Mouse (Mus musculus) hematopoietic stem cell, adult 5-6 weeks (primary cell): ENCODE measurements around the gene Rps26. TPM values are rescaled to one million over a fixed set of nuclear protein-coding genes. Genes with fewer than 3 reads are reported as not detected.
A peak's percentile ranks its signal among the peaks of the same experiment; 100 is the strongest.

Source experiments
- ATAC-seq, 2 experiments: fragments of 125-278 bp in 1 of 2; replicated peaks in 1 of 2; 2 replicates each; pipeline ENCODE4 v1.8.0; 2016 to 2017; ENCODE audit warnings: inconsistent platforms in 2 of 2, mild to moderate bottlenecking in 2 of 2, moderate number of reproducible peaks in 2 of 2, low read depth in 1 of 2, moderate TSS enrichment in 1 of 2; ENCODE audit not compliant: low FRiP score in 2 of 2, poor library complexity in 2 of 2, severe bottlenecking in 2 of 2, insufficient read depth in 1 of 2, low TSS enrichment in 1 of 2
- total RNA-seq: library from RNA; stranded (forward); fragments of 172-1452, 232-1000 nt; gene quantifications from 2 replicates; pipeline ENCODE4 v1.2.3, GENCODE M21; 2017

Gene Rps26
- 1,013 and 1,172 TPM in 2 replicates for total RNA-seq

DNA sequence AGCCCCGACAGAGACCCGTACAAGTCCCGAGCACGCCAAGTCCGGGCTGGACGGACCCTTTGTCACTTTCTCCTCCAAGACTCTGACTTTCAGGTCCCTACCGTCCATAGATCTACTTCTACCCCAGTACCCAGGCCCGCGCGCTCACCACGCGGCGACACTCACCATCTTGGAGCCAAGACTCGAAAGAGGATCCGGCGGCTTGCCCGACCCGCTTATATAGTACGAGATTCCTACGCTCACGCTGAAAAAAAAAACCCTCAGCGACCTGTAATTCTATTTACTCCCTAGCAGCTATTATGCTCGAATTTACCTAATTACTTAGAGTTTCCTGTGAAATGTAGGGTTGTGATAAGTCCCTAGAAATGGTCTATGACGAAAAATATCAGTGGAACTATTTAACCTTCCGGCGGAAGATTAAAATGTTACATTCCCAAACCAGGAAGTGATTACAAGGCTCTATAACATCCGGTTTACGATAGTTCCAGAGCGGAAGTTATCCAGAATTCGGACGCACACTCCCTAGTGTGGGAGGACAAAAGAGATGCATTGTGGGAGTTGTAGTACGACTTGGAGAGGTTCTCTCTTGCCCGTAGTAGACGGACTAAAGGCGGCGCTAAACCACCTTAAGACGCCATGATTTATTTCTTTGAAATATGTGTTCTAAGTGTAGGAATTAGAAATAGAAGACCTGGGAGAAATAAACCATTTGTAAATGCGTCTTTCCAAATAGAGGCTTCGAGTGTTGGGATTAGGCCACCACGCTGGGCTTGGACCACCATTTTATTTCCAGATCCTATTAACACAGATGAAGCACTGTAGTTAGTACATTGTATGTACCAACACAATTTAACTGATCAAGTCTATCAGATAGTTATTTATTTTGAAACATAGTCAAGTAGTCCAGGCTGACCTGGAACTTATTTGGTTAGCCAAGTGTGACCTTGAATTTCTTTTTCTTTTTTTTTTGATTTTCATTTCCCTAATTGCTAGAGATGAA is at the start of gene Rps26:
Rps26 (minus strand) TSS at position 437 of the 1,000 bp plus-strand sequence.
- ATAC-seq: peak; percentile 96

DNA sequence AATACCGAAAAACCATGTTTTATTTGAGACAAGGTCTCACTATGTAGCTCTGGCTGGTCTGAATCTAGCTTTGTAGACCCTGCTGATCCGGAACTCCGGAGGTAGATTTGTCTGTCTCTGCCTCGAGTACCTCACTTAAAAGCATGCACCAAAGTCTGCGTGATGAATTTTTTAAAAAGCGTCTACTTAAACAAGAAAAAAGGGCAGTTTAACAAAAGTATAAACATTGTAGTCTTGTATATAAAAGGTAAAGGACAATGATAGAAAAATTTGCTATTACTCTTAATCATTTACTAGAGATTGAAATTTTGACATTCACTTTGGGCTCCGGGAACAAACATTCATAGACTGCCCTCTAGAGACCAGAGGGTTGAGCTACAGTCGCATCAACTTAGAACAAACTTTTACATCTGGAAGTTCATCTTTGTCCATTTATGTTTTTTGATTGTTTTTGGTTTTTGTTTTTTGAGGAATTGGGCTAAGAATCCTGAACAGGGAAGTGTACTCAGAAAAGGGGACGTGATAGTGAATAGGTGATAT is 48.0 kb upstream of the Rps26 start:
- ATAC-seq: peak; percentile 46 to 55; a peak in 2 of 4 replicates

DNA sequence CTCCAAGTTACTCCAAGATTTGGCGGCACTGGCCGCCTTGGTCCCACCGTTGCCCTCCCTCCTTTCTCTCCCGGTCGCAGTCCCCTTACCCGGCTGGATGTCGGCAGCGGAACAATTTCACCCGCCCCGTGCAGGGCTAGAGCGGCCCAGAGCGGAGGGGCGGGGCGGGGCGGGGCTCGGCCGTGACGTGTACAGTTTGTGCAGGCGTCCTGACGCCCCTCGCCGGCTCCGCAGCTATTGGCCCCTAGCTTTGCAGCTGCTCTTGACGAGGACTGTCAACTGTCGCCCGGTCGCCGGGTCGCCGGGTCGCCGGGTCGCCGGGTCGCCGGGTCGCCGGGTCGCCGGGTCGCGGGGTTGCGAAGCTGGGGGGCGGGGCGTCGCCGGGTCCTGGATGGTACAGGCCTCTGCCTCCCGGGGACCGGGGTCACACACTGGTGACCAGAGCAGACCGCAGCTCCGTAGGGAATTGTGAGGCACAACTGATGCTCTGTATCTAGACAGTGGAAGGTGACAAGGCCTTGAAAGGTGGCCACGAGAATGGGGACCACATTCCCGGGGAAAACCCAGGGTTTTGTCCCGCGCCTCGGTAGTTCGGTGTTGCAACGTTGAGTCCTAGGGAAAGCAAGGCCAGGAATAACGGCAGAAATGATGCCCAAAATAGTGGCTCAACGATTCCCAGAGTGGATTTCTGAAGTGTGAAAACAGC is 47.4 kb upstream of the Rps26 start, which contains the start of gene Suox:
Suox (minus strand) TSS at position 311 of the 706 bp plus-strand sequence.
- peak; percentile 80 to 87 for ATAC-seq

DNA sequence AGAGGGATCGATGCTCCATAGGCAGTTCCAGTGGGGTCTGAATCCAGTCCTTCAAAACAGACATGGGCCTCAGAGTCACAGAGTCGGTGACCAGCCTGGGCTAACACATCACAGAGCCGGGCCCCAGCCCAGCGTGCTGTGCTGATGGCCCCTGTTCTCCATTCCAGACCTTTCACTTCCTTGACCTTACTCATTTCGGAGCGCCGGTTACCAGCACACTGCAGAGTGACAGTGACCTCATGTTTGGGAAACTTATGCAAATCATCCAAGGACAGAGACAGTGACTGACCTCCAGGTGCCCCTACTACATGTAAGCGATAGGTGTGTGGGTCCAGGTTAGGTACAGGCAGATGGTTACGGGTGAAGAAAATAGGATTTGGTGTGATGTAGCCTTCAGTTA is 44.6 kb upstream of the Rps26 start:
- ATAC-seq: no peak

DNA sequence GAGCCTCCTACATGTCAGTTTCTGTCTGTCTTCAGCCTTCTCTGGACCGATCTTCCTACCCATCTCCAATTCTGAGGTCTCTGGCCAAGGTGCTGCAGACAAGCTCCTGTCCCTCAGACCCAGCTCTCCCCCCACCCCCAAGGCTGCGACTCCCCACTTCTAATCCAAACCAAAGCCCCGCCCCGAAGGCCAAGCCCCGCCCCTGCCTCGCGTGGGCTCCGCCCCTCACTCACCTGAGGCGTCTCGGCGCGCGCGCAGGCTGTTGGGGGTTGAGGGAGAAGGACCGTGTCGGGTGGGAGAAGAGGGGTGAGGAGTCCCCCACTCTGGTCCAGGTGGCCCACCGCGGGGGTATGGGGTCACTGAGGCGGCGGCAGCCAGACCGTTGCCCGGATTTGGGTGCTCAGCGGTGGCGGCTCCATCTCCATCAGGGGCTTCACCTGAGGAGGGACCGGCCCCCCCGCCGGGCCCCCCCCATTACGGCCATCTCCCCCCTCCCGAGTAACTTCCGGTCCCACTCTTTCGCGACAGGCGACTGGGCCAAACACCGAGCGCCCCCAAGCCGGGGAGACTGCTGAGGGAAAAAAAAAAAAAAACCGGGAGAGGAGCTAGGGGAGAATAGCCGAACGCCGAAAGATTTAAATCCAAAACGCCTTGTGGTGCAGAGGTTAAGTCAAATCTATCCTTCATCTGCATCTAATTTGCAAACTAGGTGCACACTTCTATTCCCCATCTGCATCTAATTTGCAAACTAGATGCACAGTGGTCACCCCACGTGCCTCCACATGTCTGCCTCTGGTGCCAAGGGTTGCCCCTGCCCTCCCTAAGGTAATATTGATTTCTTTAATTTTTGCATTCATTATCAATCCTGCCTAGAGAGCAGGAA is 42.5 kb upstream of the Rps26 start:
- no peak for ATAC-seq

DNA sequence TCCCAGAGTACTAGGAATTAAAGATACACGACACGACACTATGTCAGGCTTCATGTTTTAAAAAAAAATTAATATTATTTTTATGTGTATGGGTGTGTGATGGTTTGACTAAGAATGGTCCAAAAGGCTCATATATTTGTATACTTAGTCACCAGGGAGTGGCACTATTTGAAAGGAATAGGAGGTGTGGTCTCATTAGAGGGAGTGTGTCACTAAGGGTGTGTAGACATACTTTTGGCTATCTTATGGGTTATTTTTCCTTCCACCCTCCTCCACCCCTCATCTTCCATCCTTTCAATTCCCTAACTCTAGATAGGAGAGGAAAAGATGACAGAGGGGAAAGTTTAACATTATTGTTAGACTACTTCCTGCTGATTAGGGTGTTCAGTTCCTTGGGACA is 39.3 kb upstream of the Rps26 start:
- no peak for ATAC-seq

DNA sequence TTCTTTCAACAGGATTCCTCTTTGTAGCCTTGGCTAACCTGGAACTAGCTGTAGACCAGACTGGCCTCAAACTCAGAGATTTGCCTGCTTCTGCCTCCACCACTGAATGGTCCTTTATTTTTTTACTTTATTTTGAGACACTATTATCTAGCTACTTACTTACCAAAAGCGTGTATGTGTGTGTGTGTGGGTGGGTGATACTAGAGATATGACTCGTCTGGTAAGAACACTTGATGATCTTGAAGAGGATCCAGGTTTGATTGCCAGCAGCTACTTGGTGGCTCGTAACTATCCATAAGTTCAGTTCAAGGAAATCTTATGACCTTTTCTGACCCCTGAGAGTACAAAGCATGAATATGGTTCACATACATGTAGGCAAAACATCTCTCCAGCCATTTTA is 38.8 kb upstream of the Rps26 start:
- ATAC-seq: no peak

DNA sequence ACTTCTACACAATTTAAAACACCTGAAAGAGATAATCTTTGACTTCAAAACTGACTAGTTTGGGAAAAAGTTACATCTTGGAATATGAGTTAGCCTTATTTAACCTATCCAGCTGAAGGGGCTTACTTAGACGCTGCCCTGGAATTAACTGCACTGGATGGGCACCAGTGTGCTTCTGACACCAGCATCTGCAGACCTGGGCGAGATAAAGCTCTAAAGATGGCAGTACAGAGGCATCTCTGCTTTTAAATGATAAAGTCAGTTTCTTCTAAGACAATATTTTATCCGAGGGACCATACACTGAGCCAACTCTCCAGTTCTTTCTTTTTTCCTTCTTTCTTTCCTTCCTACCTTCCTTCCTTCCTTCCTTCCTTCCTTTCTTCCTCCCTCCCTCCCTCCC is 38.3 kb upstream of the Rps26 start:
- no peak; a peak in 1 of 4 replicates for ATAC-seq

DNA sequence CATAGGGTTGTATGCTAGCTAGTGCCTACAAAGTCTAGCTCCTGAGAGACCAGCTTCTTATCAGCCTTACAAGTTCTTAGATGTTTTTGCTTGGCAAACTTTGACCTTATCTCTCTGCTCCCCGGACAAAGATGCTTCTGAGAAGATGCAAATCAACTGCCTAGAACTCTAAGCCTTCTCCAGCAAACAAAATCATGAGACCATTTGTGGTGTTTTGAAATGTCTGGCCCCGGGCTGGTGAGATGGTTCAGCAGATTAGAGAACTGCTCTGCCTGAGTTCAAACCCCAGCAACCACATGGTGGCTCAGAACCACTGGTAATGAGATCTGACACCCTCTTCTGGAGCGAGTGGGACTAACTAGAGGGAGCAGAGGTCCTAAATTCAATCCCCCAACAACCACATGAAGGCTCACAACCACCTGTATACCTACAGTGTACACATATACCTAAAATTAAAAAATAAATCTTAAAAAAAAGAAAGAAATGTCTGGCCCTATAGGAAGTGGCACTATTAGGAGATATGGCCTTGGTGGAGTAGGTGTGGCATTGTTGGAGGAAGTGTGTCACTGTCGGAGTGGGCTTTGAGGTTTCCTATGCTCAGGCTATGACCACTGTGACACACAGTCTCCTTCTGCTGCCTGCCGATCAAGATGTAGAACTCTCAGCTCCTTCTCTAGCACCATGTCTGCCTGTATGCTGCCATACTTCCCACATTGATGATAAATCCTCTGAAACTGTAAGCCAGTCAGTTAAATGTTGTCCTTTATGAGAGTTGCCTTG is 37.1 kb upstream of the Rps26 start:
- no peak for ATAC-seq

DNA sequence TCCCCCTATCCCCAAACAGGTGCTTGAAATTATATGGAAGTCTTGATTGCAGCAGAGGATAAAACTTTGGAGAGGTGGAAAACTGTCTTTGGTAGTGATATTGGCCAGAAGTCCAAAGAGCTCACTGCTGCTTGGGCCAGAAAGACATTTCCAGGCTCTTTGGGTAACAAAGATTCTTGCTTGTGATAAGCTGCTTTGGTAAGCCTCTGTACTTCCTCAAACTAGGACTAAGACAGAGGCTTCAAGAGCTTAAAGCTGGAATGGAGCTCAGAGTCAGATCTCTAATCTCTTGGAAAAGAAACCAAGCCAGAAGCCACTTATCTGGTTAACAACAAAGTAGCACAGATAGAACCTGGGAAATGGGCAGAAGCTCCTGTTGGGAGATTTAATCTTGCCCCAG is 35.9 kb upstream of the Rps26 start:
- 0 out of 4 replicates have a peak, but pooled peaks of 1 of the 2 experiments have one; percentile 29 for ATAC-seq

DNA sequence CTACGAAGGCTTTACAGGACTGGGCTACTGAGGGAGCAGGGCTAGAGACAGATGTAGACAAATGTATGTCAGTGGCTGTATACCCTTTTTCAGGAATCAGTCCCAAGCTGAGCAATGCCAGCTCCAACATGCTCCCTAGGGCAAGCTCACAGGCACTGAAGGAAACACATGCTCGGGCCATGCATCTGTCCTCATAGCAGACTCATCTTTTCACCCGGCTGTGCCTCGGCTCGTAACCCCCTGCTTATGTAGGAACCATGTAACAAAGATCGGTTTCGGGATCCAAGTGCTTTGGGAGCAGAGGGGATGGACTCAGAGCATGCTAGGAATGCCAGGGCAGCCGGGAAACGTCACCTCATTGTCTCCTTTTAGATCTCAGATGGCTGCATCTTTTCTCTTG is 32.9 kb upstream of the Rps26 start:
- no peak for ATAC-seq

DNA sequence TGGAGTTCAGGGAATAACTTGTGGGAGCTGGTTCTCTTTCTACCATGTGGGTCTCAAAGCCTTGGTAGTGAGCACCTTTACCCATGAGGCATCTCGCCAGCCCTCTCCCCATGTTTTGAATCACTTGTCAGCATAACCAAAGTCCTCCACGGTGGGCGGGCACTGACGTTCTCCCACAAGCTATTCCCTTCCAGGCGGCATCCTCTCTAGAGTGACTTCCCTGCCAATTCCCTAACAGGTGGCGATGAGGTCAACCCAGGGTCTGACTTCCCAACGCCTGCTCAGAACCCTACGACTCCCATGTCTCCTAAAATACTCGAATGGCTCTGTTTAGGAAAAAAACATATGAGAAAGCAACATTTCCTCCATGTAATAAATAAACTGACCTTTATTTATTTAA is 31.3 kb upstream of the Rps26 start:
- no peak for ATAC-seq

DNA sequence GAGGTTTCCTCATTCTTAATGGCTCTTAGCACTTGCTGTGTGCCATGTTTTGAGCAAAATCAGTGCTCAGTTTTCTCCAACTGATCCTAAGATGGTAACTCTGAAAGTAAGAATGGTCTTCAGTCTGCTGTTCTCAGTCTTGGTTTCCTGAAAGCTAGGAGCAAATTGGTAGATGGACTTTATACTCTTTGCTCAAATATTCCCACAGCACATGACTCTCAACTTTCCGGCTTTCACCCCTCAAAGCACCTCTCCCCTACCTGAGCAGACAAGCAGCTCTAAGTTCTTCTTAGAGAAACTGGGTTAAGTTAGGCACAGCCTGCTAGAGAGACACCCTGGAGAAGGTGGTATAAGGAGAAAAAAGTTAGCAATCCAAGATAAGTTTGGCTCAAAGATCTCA is 30.2 kb upstream of the Rps26 start:
- ATAC-seq: no peak

DNA sequence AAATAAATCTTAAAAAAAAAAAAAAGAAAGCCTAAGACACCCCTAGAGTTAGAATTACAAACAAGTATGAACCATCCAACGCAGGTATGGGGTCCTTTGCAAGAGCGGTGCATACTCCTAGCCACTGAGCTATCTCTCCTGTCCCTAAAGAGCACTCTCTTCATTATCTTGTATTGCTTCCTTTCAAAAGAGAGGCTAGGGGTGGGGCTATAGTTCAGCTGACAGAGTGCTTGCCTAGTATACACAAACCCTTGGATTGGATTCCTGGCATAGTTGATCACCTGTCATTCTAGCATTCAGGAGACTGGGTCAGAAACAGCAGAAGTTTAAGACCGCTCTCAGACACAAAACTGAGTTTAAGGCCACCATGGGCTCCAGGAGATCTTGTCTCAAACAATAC is 28.7 kb upstream of the Rps26 start:
- no peak for ATAC-seq

DNA sequence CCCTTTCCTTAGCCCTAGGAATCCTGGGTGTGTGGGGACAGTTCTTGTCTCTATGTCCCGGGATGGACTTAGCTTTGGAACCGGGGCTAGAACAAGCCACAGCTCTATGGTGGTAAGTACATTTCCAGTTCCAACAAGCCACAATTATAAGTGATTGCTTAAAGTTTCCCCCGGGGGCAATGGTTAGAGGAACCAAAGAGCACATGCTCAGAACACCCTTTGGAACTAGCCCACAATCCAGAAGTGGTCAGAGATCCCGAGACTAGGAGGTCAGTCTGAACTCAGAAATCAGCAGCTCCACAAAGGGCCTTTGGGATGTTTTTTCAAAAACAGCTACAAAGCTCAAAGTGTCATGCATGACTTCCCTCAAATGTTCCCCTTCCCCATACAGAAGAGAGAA is 27.3 kb upstream of the Rps26 start:
- ATAC-seq: no peak
